Mouse (Mus musculus): ENCODE results near the gene Comt. TPM values are rescaled to one million over a fixed set of nuclear protein-coding genes. Genes with fewer than 3 reads are reported as not detected.

Gene Comt
- polyA plus RNA-seq, 1 experiment, result 7.4 TPM

- TF ChIP-seq GATA1 (IDR thresholded peaks at IDR 0.05; ENCODE audit: low read length) (no peak), TAL1 (IDR thresholded peaks at IDR 0.05; ENCODE audit: low read length) (no peak)
- H3K27me3 ChIP-seq (ENCODE audit: control insufficient read depth), result no peaks in the 10 kb centered on the region
- no peaks in the 10 kb centered on the region for H3K9me3 ChIP-seq (ENCODE audit: control insufficient read depth, low read length)
- H3K4me3 ChIP-seq (replicated peaks), result no peak overlapping the region
- H3K36me3 ChIP-seq (ENCODE audit: control insufficient read depth), result no peaks in the 10 kb centered on the region
- H3K4me1 ChIP-seq (ENCODE audit: control insufficient read depth), result peaks cover 19% of the 10 kb centered on the region
These were observed 56.5 kb downstream of the Comt start for GRCm38 (mm10) chr16:18370197-18370596.

- 0 out of 2 replicates have a peak, but pooled peaks cover 3% of the 10 kb centered on the region for H3K9me3 ChIP-seq (ENCODE audit: control insufficient read depth, low read length)
- H3K4me3 ChIP-seq (replicated peaks), result no peak overlapping the region
- H3K4me1 ChIP-seq (ENCODE audit: control insufficient read depth), result peaks cover 19% of the 10 kb centered on the region
- H3K27me3 ChIP-seq (ENCODE audit: control insufficient read depth), result no peaks in the 10 kb centered on the region
- H3K36me3 ChIP-seq (ENCODE audit: control insufficient read depth), result no peaks in the 10 kb centered on the region
- no peak for TF ChIP-seq TAL1 (IDR thresholded peaks at IDR 0.05; ENCODE audit: low read length)
- no peak for TF ChIP-seq GATA1 (IDR thresholded peaks at IDR 0.05; ENCODE audit: low read length)
These were observed 59.8 kb downstream of the Comt start for GRCm38 (mm10) chr16:18366849-18367248.

- no peaks in the 10 kb centered on the region for H3K27me3 ChIP-seq (ENCODE audit: control insufficient read depth)
- H3K9me3 ChIP-seq (ENCODE audit: control insufficient read depth, low read length), result 0 out of 2 replicates have a peak, but pooled peaks cover 3% of the 10 kb centered on the region
- H3K4me1 ChIP-seq (ENCODE audit: control insufficient read depth), result no peaks in the 10 kb centered on the region; the same call in 1 of the 2 replicates
- no peak overlapping the region for H3K4me3 ChIP-seq (replicated peaks)
- TF ChIP-seq TAL1 (IDR thresholded peaks at IDR 0.05; ENCODE audit: low read length), result no peak
- TF ChIP-seq GATA1 (IDR thresholded peaks at IDR 0.05; ENCODE audit: low read length), result no peak
- no peaks in the 10 kb centered on the region for H3K36me3 ChIP-seq (ENCODE audit: control insufficient read depth)
These were observed 63.7 kb downstream of the Comt start for GRCm38 (mm10) chr16:18362948-18363347.

GRCm38 (mm10) chr16:18360151-18360805 lies 66.4 kb downstream of the Comt start:
- Histone ChIP-seq H3K27me3 (ENCODE audit: control insufficient read depth) (no peaks in the 10 kb centered on the region), H3K4me1 (ENCODE audit: control insufficient read depth) (peaks cover 4% of the 10 kb centered on the region), H3K4me3 (replicated peaks) (no peak overlapping the region), H3K9me3 (ENCODE audit: control insufficient read depth, low read length) (0 out of 2 replicates have a peak, but pooled peaks cover 3% of the 10 kb centered on the region), H3K36me3 (ENCODE audit: control insufficient read depth) (no peaks in the 10 kb centered on the region)
- no peak for TF ChIP-seq GATA1 (IDR thresholded peaks at IDR 0.05; ENCODE audit: low read length)
- no peak for TF ChIP-seq TAL1 (IDR thresholded peaks at IDR 0.05; ENCODE audit: low read length)

- Histone ChIP-seq H3K9me3 (ENCODE audit: control insufficient read depth, low read length) (no peaks in the 10 kb centered on the region), H3K36me3 (ENCODE audit: control insufficient read depth) (no peaks in the 10 kb centered on the region), H3K4me1 (ENCODE audit: control insufficient read depth) (peaks cover 17% of the 10 kb centered on the region), H3K4me3 (replicated peaks) (no peak overlapping the region), H3K27me3 (ENCODE audit: control insufficient read depth) (no peaks in the 10 kb centered on the region)
- no peak for TF ChIP-seq TAL1 (IDR thresholded peaks at IDR 0.05; ENCODE audit: low read length)
These were observed 68.7 kb downstream of the Comt start for GRCm38 (mm10) chr16:18357977-18358376.

- H3K27me3 ChIP-seq (ENCODE audit: control insufficient read depth), result no peaks in the 10 kb centered on the region; the same call in 1 of the 2 replicates
- TF ChIP-seq GATA1 (IDR thresholded peaks at IDR 0.05; ENCODE audit: low read length) (no peak), TAL1 (IDR thresholded peaks at IDR 0.05; ENCODE audit: low read length) (no peak)
- H3K4me1 ChIP-seq (ENCODE audit: control insufficient read depth), result peaks cover 27% of the 10 kb centered on the region
- no peak overlapping the region for H3K4me3 ChIP-seq (replicated peaks)
- no peaks in the 10 kb centered on the region for H3K36me3 ChIP-seq (ENCODE audit: control insufficient read depth)
- H3K9me3 ChIP-seq (ENCODE audit: control insufficient read depth, low read length), result no peaks in the 10 kb centered on the region
These were observed 69.7 kb downstream of the Comt start for GRCm38 (mm10) chr16:18356961-18357360.

Other genes with a start within 250 kb of the Comt start
- gene Ccdc188, start 209.0 kb downstream of the Comt start, polyA plus RNA-seq (2012), result not detected in 2 replicates
- gene Zdhhc8, start 191.7 kb downstream of the Comt start, polyA plus RNA-seq (2012), result 0.20 and 0.31 TPM in 2 replicates
- gene Trmt2a, start 178.2 kb downstream of the Comt start, polyA plus RNA-seq (2012), result 3.7 and 3.8 TPM in 2 replicates
- gene Ranbp1, start 178.1 kb downstream of the Comt start, polyA plus RNA-seq (2012), result 72.2 and 86.6 TPM in 2 replicates
- gene Gm49776, start 168.5 kb downstream of the Comt start, polyA plus RNA-seq (2012), result not detected in 2 replicates
- 0.64 and 0.95 TPM in 2 replicates for gene Dgcr8, start 137.6 kb downstream of the Comt start, polyA plus RNA-seq (2012)
- gene Tango2, start 78.7 kb downstream of the Comt start, polyA plus RNA-seq (2012), result 5.6 and 7.4 TPM in 2 replicates
- 0.84 and 1.3 TPM in 2 replicates for gene Arvcf, start 78.7 kb downstream of the Comt start, polyA plus RNA-seq (2012)
- 16.0 and 18.6 TPM in 2 replicates for gene Txnrd2, start 468 bp downstream of the Comt start, polyA plus RNA-seq (2012)
- gene Gnb1l, start 71.9 kb upstream of the Comt start, polyA plus RNA-seq (2012), result 0.64 and 0.81 TPM in 2 replicates
- 0.06 and 0.15 TPM in 2 replicates for gene Rtl10, start 72.0 kb upstream of the Comt start, polyA plus RNA-seq (2012)
- gene Tbx1, start 163.8 kb upstream of the Comt start, polyA plus RNA-seq (2012), result not detected in 2 replicates
- 0.44 and 0.64 TPM in 2 replicates for gene Gp1bb, start 195.6 kb upstream of the Comt start, polyA plus RNA-seq (2012)
- 0.02 TPM in 1 of 2 replicates, not detected in the other for gene Gm49601, start 199.6 kb upstream of the Comt start, polyA plus RNA-seq (2012)
- gene Sept5, start 203.1 kb upstream of the Comt start, polyA plus RNA-seq (2012), result 0.03 TPM in 1 of 2 replicates, not detected in the other